Mouse (Mus musculus) kidney, embryonic 15.5 days (tissue): ENCODE results near the gene Zfp583. TPM values are rescaled to one million over a fixed set of nuclear protein-coding genes. Genes with fewer than 3 reads are reported as not detected.

Experiments used
- ATAC-seq: fragments of 200-750 bp; cut with Nextera tagmentation; replicated peaks from 2 replicates; pipeline ENCODE4 v1.8.0; 2017; ENCODE audit warnings: moderate TSS enrichment; ENCODE audit not compliant: low FRiP score
- H3K27ac ChIP-seq: fragments of 300-500 bp; sonication (generic); 2 replicates; pipeline ENCODE4 v1.5.1; 2015; ENCODE audit warnings: mild to moderate bottlenecking, inconsistent platforms
- H3K27me3 ChIP-seq: fragments of 300-500 bp; sonication (generic); 2 replicates; pipeline ENCODE4 v1.6.1; 2015; ENCODE audit warnings: inconsistent platforms
- H3K36me3 ChIP-seq: fragments of 300-500 bp; sonication (generic); 2 replicates; pipeline ENCODE4 v1.6.1; 2015; ENCODE audit warnings: inconsistent platforms
- H3K4me1 ChIP-seq: fragments of 300-500 bp; sonication (generic); 2 replicates; pipeline ENCODE4 v1.6.1; 2015; ENCODE audit warnings: inconsistent platforms
- H3K4me2 ChIP-seq: fragments of 300-500 bp; sonication (generic); 2 replicates; pipeline ENCODE4 v1.6.1; 2015; ENCODE audit warnings: moderate library complexity, mild to moderate bottlenecking, inconsistent platforms
- H3K4me3 ChIP-seq: fragments of 300-500 bp; sonication (generic); replicated peaks from 2 replicates; pipeline ENCODE4 v1.5.1; 2015; ENCODE audit warnings: mild to moderate bottlenecking, inconsistent platforms
- H3K9ac ChIP-seq: fragments of 300-500 bp; sonication (generic); 2 replicates; pipeline ENCODE4 v1.6.1; 2015; ENCODE audit warnings: mild to moderate bottlenecking, inconsistent platforms
- H3K9me3 ChIP-seq: fragments of 300-500 bp; sonication (generic); replicated peaks from 2 replicates; pipeline ENCODE4 v1.6.1; 2016; ENCODE audit warnings: inconsistent platforms
- WGBS: fragments of 180-500 bp; shearing (Covaris S2); methylation state at CpG from one replicate; pipeline ENCODE4 v1.1.7; 2015; ENCODE audit warnings: mixed read lengths; 5-methylcytosine and 5-hydroxymethylcytosine counted together
- polyA plus RNA-seq: library from polyadenylated mRNA; unstranded; fragments of >200 nt; fragmentation: Nextera tagmentation; extraction: Ambion mirVana; gene quantifications from 2 replicates; pipeline ENCODE4 v1.2.1, GENCODE M21; 2015

The Zfp583 gene
- polyA plus RNA-seq, 1 experiment from 2014 or later: 5.1 TPM

DNA sequence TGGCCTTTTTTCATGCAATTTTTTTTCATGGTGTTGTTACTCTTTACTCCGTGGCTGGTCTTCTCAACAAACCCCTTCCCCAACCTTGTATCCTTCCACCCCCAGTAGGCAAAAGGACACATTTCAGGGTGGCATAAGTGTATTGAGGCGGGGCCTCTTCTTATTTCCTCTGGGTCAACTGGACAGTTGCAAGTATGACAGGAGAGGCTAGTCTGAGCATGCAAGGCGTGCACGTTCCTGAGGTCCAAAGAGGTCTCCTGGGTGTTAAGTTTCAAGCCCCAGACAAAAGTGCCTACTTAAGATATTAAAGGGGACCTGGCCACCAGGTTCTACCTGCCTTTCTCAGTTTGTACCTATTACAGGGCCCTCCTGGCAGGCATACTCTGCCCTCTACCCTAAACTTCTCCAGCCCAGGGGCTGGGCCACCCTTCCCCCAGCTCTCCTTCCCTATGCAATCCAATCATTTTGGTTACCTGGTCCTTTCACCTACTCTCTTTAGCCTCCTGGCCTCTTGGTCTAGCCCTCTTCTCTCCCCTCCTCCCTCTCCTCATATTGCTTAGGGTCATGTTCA, 46.6 kb downstream of the Zfp583 start:
- H3K27me3 ChIP-seq: no peaks in the 10 kb centered on the region
- no peak for ATAC-seq
- H3K4me3 ChIP-seq: no peak overlapping the region; the same call in 1 of the 2 replicates
- H3K27ac ChIP-seq: no peak overlapping the region
- H3K9me3 ChIP-seq: no peaks in the 10 kb centered on the region
- H3K36me3 ChIP-seq: no peaks in the 10 kb centered on the region
- peaks cover 19% of the 10 kb centered on the region for H3K4me1 ChIP-seq
- peak overlapping the region; percentile 61; the same call in 1 of the 2 replicates for H3K4me2 ChIP-seq
- no peak overlapping the region for H3K9ac ChIP-seq
- 85% methylated on average over 4 of the region's 4 CpGs for WGBS

DNA sequence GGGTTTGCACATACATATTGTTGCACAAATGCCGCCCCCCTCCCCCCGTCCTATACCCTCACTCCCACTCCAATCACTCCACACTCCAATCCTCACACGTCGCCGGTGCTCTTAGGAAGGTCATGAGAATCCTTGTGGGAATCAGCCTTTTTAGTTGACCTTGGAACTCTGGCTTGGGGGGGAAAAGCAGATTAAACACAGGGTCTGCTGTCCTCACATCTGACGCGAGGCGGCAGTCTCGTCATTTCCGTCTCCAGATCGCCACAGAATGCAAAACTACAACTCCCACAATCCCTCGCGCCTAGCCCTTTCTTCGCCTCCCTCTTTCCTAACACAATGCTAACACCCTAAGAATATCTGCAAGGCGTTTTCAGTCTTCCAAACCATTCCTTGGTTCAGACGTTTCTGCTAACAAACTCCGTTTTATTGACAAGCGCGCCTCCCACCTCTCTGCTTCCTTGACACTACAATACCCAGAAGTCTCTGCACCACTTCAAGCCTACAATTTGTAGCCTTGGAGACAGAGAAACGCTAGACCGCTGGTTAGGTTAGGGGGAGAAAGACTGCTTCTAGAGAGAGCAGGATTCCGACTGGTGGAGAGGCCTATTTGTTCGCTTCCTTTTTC, 47.5 kb downstream of the Zfp583 start:
- peak overlapping the region; percentile 87 for H3K27ac ChIP-seq
- peaks cover 19% of the 10 kb centered on the region for H3K4me1 ChIP-seq
- H3K36me3 ChIP-seq: no peaks in the 10 kb centered on the region
- H3K9me3 ChIP-seq: no peaks in the 10 kb centered on the region
- peak overlapping the region; percentile 57 for H3K4me3 ChIP-seq
- ATAC-seq: peak; percentile 76
- WGBS: 2% methylated on average over 23 of the region's 23 CpGs
- peak overlapping the region; percentile 61 for H3K4me2 ChIP-seq
- H3K27me3 ChIP-seq: no peaks in the 10 kb centered on the region
- peak overlapping the region; percentile 51 for H3K9ac ChIP-seq

DNA sequence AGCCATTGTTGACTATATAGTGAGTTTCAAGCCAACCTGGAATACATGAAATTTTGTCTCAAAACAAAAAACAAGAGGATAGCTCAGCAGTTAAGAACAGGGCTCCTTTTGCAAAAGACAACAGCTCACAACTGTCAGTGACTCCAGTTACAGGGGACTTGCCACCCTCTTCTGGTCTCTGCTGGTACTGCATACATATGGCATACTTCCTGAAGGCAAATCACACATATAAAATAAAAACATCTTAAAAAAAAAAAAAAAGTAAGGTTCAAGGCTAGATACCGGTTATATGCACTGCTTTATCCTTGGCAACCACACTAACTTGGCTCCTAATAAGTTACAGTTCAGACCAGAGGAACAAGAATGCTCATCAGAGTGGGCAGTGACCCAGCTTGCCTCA, 48.3 kb downstream of the Zfp583 start:
- Histone ChIP-seq H3K36me3 (no peaks in the 10 kb centered on the region), H3K4me3 (peak overlapping the region; percentile 57), H3K4me1 (peaks cover 19% of the 10 kb centered on the region), H3K9ac (no peak overlapping the region), H3K27ac (0 out of 2 replicates have a peak overlapping the region, but pooled peaks have one; percentile 87), H3K27me3 (no peaks in the 10 kb centered on the region), H3K4me2 (peak overlapping the region; percentile 61), H3K9me3 (no peaks in the 10 kb centered on the region)
- ATAC-seq: no peak
- WGBS: 0% methylated on average over 1 of the region's 1 CpGs

DNA sequence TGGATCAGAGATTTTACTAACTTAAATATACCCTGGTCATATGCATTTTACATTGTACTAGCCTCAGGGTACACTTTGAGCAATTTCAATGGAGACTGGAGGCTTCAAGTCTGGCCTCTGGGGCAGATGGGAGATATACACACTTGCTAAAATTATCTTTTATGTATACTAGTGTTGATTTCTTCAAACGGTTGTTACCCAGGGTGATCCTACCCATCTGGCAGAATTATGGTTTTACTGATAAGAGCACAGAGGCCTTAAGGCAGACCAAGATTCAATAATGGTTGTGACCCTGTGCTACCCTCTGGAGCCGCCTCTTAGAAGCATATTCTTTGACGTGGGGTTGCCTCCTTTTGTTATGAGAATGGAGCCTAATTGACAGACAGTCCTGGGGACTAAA, 53.2 kb downstream of the Zfp583 start:
- no peak for ATAC-seq
- WGBS: 45% methylated on average over 3 of the region's 3 CpGs

DNA sequence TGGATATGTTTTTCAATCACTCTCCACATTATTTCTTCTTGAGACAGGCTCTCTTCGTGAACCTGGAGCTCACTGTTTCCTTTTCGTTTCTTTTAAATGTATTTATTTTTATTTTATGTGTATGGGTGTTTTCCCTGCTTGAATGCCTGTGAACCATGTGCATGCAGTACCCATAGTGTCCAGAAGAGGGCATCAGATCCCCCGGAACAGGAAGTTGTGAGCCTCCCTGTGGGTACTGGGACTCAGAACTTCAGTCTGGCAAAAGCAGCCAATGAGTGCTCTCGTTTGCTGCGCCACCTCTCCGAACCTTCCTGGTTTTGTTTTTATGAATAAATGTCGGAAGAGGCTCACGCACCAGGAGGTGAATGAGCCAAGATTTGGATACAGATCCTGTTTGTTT, 65.4 kb downstream of the Zfp583 start:
- ATAC-seq: no peak
- no peak overlapping the region for H3K4me3 ChIP-seq
- H3K27me3 ChIP-seq: no peaks in the 10 kb centered on the region
- H3K4me1 ChIP-seq: no peaks in the 10 kb centered on the region
- H3K4me2 ChIP-seq: no peak overlapping the region
- no peak overlapping the region for H3K27ac ChIP-seq
- WGBS: 73% methylated on average over 8 of the region's 8 CpGs
- no peak overlapping the region for H3K9ac ChIP-seq
- no peaks in the 10 kb centered on the region for H3K36me3 ChIP-seq
- no peaks in the 10 kb centered on the region for H3K9me3 ChIP-seq

More for the DNA sequence above, 53.2 kb downstream of the Zfp583 start:
- H3K36me3 ChIP-seq: no peaks in the 10 kb centered on the region
- no peak overlapping the region for H3K4me3 ChIP-seq
- no peaks in the 10 kb centered on the region for H3K27me3 ChIP-seq
- no peak overlapping the region for H3K9ac ChIP-seq
- no peaks in the 10 kb centered on the region for H3K4me1 ChIP-seq
- no peaks in the 10 kb centered on the region for H3K9me3 ChIP-seq
- no peak overlapping the region for H3K4me2 ChIP-seq
- H3K27ac ChIP-seq: no peak overlapping the region

Other genes with a start within 250 kb of the Zfp583 start
- gene Zfp787, start 175.3 kb downstream of the Zfp583 start, polyA plus RNA-seq: 30.7 and 31.9 TPM in 2 replicates
- 65.5 and 71.4 TPM in 2 replicates for gene Zfp444, start 159.1 kb downstream of the Zfp583 start, polyA plus RNA-seq
- not detected in 2 replicates for gene Galp, start 134.2 kb downstream of the Zfp583 start, polyA plus RNA-seq
- not detected in 2 replicates for gene Zscan5b, start 109.0 kb downstream of the Zfp583 start, polyA plus RNA-seq
- not detected in 2 replicates for gene Epp13, start 78.6 kb downstream of the Zfp583 start, polyA plus RNA-seq
- 5.9 and 6.3 TPM in 2 replicates for gene Zfp667, start 44.7 kb downstream of the Zfp583 start, polyA plus RNA-seq
- 2.3 and 2.4 TPM in 2 replicates for gene Gm3854, start 12.5 kb upstream of the Zfp583 start, polyA plus RNA-seq
- 1.7 and 2.5 TPM in 2 replicates for gene Zfp78, start 32.0 kb upstream of the Zfp583 start, polyA plus RNA-seq
- gene Zfp28, start 52.0 kb upstream of the Zfp583 start, polyA plus RNA-seq: 7.8 and 8.3 TPM in 2 replicates
- gene Smim17, start 67.4 kb upstream of the Zfp583 start, polyA plus RNA-seq: 0.04 and 0.17 TPM in 2 replicates
- not detected in 2 replicates for gene Gm20715, start 79.0 kb upstream of the Zfp583 start, polyA plus RNA-seq
- gene Olfr1344, start 107.4 kb upstream of the Zfp583 start, polyA plus RNA-seq: not detected in 2 replicates
- gene Olfr1336, start 124.9 kb upstream of the Zfp583 start, polyA plus RNA-seq: not detected in 2 replicates
- gene Olfr1346, start 135.8 kb upstream of the Zfp583 start, polyA plus RNA-seq: not detected in 2 replicates
- gene Olfr5, start 155.7 kb upstream of the Zfp583 start, polyA plus RNA-seq: not detected in 2 replicates
- gene Olfr1347, start 168.5 kb upstream of the Zfp583 start, polyA plus RNA-seq: not detected in 2 replicates
- not detected in 2 replicates for gene Olfr1348, start 177.5 kb upstream of the Zfp583 start, polyA plus RNA-seq
- not detected in 2 replicates for gene Olfr1349, start 191.7 kb upstream of the Zfp583 start, polyA plus RNA-seq
- gene Olfr1350, start 233.6 kb upstream of the Zfp583 start, polyA plus RNA-seq: not detected in 2 replicates